Mouse (Mus musculus): ENCODE data around the gene Crybg1.
A peak's percentile ranks its signal among the peaks of the same experiment; 100 is the strongest.

The Crybg1 gene

GRCm38 (mm10) chr10:44094794-44095193 is 53.9 kb downstream of the Crybg1 start:
- ATAC-seq (ENCODE audit: low TSS enrichment): no peak

- no peak for ATAC-seq (ENCODE audit: low TSS enrichment)
These were observed 56.9 kb downstream of the Crybg1 start for GRCm38 (mm10) chr10:44091757-44092156.

- no peak for ATAC-seq (ENCODE audit: low TSS enrichment)
These were observed 68.3 kb downstream of the Crybg1 start for GRCm38 (mm10) chr10:44080351-44080750.

- ATAC-seq (ENCODE audit: low TSS enrichment): peak; percentile 93
These were observed 69.7 kb downstream of the Crybg1 start for GRCm38 (mm10) chr10:44078799-44079521.

- peak; percentile 91 for ATAC-seq (ENCODE audit: low TSS enrichment)
These were observed 77.6 kb downstream of the Crybg1 start for GRCm38 (mm10) chr10:44071095-44071494.

GRCm38 (mm10) chr10:44069131-44069530 is 79.5 kb downstream of the Crybg1 start:
- ATAC-seq (ENCODE audit: low TSS enrichment): no peak

- no peak for ATAC-seq (ENCODE audit: low TSS enrichment)
These were observed 82.7 kb downstream of the Crybg1 start for GRCm38 (mm10) chr10:44065848-44066360.

GRCm38 (mm10) chr10:44062981-44063380 is 85.7 kb downstream of the Crybg1 start:
- ATAC-seq (ENCODE audit: low TSS enrichment): no peak

- peak; percentile 86 for ATAC-seq (ENCODE audit: low TSS enrichment)
These were observed 97.7 kb downstream of the Crybg1 start for GRCm38 (mm10) chr10:44050913-44051312.

- no peak for ATAC-seq (ENCODE audit: low TSS enrichment)
These were observed 103.9 kb downstream of the Crybg1 start for GRCm38 (mm10) chr10:44044727-44045126.

- ATAC-seq (ENCODE audit: low TSS enrichment): no peak
These were observed 105.0 kb downstream of the Crybg1 start for GRCm38 (mm10) chr10:44043630-44044029.

- no peak for ATAC-seq (ENCODE audit: low TSS enrichment)
These were observed 109.5 kb downstream of the Crybg1 start for GRCm38 (mm10) chr10:44039185-44039584.

GRCm38 (mm10) chr10:44037918-44038544 is 110.6 kb downstream of the Crybg1 start:
- ATAC-seq (ENCODE audit: low TSS enrichment): no peak

GRCm38 (mm10) chr10:44029566-44029965 is 119.1 kb downstream of the Crybg1 start:
- ATAC-seq (ENCODE audit: low TSS enrichment): no peak

GRCm38 (mm10) chr10:44027226-44027625 is 121.4 kb downstream of the Crybg1 start:
- no peak for ATAC-seq (ENCODE audit: low TSS enrichment)

GRCm38 (mm10) chr10:44026105-44026504 is 122.5 kb downstream of the Crybg1 start:
- ATAC-seq (ENCODE audit: low TSS enrichment): no peak

- no peak for ATAC-seq (ENCODE audit: low TSS enrichment)
These were observed 123.9 kb downstream of the Crybg1 start for GRCm38 (mm10) chr10:44024705-44025104.

GRCm38 (mm10) chr10:44020141-44020540 is 128.5 kb downstream of the Crybg1 start:
- peak; percentile 67 for ATAC-seq (ENCODE audit: low TSS enrichment)

GRCm38 (mm10) chr10:44018562-44018961 is 130.1 kb downstream of the Crybg1 start:
- ATAC-seq (ENCODE audit: low TSS enrichment): no peak

- no peak for ATAC-seq (ENCODE audit: low TSS enrichment)
These were observed 133.0 kb downstream of the Crybg1 start for GRCm38 (mm10) chr10:44015631-44016030.

GRCm38 (mm10) chr10:44013885-44014284 is 134.8 kb downstream of the Crybg1 start:
- ATAC-seq (ENCODE audit: low TSS enrichment): no peak

- ATAC-seq (ENCODE audit: low TSS enrichment): no peak
These were observed 137.2 kb downstream of the Crybg1 start for GRCm38 (mm10) chr10:44011408-44011807.

GRCm38 (mm10) chr10:44008808-44009207 is 139.8 kb downstream of the Crybg1 start:
- ATAC-seq (ENCODE audit: low TSS enrichment): no peak

All from frontal cortex, adult (tissue).